Mouse (Mus musculus): ENCODE measurements around the gene Grin2d.
A peak's percentile ranks its signal among the peaks of the same experiment; 100 is the strongest.
"Not testable (repeated sequence)": the region's sequence is repeated elsewhere in the genome, so short reads cannot be mapped to it uniquely, and the experiment has no call there.

Gene Grin2d

DNA sequence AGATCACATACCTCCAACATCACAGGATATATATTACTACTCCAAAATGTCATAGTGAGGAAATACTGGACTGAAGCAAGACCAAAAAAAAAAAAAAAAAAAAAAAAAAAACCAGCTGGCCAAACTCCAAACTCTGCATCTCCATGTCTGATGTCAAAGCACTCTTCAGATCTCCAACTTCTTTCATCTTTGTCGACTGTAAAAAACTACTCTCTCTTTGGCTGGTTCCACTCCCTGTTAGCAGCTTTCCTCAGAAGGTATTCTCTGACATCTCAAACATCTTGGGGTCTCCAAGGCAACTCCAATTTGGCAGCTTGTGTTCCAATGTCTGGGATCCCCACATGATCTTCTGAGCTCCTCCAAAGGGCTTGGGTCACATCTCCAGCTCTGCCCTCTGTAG, at the start of gene Grin2d:
Gene Grin2d, minus strand, starts transcription at position 101 of the 400 bp plus-strand sequence.
- DNase-seq (ENCODE audit: low spot score in 2 of 2), result not testable (repeated sequence)

GRCm38 (mm10) chr7:45924429-45924816, 46.2 kb upstream of the Grin2d start:
- DNase-seq (ENCODE audit: low spot score in 2 of 2), result no peak

GRCm38 (mm10) chr7:45923762-45924428, 45.7 kb upstream of the Grin2d start, which contains the start of gene Ccdc114:
Gene Ccdc114 (plus strand): TSS chr7:45924072.
- DNase-seq (ENCODE audit: low spot score in 2 of 2), result peak in 1 of 2 experiments; percentile 36

DNA sequence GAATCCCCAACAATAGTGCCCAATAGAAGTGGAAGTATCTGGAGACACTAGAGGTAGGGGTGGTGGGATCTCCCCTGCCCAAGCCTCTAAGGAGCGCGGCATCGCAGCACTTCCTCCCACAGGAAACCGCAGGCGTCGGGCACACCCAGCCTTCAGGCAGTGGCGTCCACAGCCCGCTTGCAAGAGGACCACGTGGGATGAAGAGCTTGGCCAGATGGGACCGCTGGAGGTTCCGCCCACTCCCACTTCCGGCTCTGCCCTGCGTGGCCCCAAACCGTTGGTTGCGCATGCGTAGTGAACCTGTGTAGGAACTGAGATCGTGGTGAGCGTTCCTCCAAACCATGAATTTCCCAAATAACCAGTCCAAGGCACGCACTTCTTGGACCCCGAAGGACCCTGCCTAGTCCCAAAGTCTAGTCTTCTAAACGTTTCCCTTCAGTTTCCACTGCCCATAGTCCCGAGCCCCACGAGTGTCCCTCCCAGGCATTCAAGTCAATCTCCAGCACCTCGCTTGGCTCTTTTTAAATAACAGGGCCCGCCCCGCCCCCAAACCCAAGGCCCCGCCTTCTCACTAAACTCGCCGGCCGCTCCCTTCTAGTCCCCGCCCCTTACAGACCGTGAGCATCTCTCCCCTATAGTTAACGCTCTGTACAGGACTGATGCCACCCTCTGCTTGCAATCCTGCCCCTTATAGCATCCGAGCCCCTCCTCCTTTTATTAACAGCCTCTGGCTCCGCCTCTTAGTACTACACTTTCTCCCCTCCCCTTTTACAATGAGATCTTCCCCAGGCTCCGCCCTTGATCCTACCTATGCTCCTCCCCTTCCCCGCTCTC, 45.0 kb upstream of the Grin2d start:
- peak; percentile 89 to 96 for DNase-seq (ENCODE audit: low spot score in 2 of 2)

GRCm38 (mm10) chr7:45921950-45922600, 43.9 kb upstream of the Grin2d start:
- no peak for DNase-seq (ENCODE audit: low spot score in 2 of 2)

DNA sequence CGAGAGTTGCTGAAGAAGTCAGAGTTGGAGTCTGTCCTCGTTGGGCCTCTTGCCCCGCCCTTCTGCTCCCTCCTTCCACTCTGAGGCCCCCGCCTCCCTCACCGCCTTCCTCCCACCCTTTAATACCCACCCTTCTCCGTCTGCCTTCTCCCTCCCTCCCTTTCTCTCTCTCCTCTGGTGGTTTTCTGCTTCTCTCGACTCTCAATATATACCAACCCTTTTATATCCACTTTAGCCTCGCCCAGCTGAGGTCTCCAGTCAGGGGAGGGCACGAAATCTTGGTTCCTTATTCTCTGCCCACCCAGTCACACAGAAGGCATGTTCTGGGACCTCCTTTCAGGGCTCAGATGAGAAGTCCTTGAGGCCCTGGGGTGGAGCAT, 43.1 kb upstream of the Grin2d start, which contains the start of gene Emp3:
Gene Emp3, minus strand, starts transcription at position 163 of the 380 bp plus-strand sequence.
- DNase-seq (ENCODE audit: low spot score in 2 of 2), result no peak

- no peak for DNase-seq (ENCODE audit: low spot score in 2 of 2)
These were observed 42.5 kb upstream of the Grin2d start for GRCm38 (mm10) chr7:45920583-45921241.

DNA sequence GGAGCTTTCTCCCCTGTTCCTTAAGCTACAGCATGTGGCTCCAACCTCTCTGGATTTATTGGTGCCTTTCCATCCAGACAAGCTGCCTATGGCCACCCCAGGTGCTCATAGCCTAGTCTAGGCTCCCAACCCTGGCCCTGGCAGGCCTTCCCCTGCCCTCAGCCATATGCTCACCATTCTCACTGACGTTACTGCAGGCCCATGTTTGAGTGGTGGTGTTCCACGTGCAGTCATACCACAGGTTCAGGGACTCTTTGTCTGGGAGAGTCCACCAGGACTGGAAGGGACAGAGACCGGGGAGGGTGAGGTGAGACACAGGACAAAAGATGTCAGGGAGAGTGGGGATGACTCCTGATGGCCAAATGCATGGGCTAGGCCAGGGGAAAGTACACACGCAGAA, 41.6 kb upstream of the Grin2d start:
- no peak for DNase-seq (ENCODE audit: low spot score in 2 of 2)

DNA sequence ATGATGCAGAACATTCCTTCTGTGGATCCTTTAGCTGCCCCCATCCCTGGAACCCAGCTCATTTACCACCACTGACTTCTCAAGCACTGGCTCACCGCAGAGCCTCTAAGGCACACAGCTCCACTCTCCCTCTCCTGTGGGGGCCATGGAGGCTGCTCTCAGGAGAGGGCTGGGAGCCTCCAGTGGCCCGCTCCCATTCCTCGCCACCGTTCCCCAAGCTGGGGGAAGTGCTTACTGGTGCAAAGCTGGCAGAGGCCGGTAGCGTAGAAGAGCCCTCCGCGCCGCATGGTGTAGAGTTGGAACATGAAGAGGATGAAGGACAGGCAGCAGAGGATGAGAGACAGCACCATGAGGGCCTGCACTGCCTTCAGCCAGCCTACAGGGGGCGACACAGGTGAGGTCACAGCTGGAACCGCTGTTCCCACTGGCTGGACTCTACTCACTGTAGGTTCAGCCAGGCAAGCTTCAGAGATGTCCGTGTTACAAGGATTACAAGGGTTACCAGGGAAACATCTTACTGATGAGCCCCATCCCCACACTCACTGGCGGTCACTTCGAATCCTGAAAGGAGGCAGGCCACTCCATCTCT, 41.0 kb upstream of the Grin2d start:
- no peak for DNase-seq (ENCODE audit: low spot score in 2 of 2)

DNA sequence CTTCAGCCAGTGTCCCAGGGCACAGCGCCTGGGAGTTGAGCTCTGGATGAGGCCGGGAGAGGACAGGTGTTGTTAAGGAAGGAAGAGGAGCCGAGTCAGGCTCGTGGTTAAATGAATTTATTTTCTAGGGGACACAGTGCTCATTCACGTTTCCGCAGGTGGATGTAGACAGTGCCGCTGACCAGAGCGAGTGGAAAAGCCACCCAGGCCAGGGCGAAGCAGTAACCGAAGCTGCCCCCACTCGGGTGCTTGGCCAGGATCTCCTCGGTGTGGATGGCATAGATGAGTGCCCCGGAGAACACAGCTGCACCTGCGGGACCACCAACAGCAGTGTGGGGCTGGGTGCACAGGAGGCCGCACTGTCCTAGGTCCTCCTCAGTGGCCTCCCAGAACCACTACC, 39.7 kb upstream of the Grin2d start:
- DNase-seq (ENCODE audit: low spot score in 2 of 2), result no peak

DNA sequence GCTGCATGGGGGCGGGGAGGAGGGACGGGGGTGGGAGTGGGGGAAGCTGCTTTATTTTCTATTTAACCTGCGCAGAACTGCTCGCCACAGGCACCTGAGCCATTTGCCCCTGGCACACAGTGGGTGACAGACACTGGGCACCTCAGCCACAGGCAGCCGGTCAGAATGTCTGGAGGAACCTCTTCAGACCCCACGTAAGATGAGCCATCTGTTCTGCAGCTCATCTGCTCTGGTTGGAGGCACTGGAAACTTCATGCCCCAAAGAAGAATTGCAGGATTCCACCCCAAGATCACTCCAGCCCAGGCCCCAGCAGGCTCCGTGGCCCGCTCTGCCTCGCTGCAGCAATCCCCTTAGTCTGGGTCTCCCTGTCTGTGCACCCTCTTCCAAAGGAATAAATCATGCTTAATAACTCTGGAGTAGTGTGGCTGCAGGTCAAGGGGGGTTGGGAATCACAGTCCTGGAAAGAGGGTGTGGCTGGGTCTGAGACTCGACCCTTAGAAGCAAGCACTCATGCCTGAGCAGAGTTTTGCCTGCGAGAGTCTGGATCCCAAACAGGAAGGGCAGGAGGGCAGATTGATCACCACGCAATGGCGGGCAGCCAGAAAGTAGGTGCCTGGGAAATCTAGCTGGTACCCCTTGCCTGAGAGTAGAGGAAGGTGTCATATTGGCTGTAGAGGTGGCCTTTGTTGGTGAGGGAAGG, 39.0 kb upstream of the Grin2d start:
- no peak for DNase-seq (ENCODE audit: low spot score in 2 of 2)

- peak; percentile 71 to 79 for DNase-seq (ENCODE audit: low spot score in 2 of 2)
These were observed 38.2 kb upstream of the Grin2d start for GRCm38 (mm10) chr7:45916056-45917003.

- no peak for DNase-seq (ENCODE audit: low spot score in 2 of 2)
These were observed 36.8 kb upstream of the Grin2d start for GRCm38 (mm10) chr7:45915011-45915410.

DNA sequence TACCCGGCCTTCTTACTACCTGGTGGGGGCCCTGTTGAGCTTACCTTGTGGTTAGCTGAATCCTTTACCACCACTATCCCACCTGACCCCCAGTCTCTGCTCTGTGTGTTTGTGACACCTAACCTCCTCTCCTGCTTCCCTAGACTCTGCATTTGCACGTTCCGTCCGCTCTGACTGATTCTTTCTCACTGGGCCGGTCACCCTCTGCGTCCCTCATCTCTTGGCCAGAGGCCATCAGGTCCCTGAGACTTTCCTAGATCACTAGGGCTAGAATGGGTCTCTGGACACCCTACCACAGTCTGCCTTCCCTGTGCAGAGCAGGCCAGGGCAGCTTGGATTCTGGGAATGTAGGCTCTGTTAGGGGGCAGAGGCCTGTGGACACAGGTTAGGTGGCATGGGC, 35.9 kb upstream of the Grin2d start:
- no peak for DNase-seq (ENCODE audit: low spot score in 2 of 2)

DNA sequence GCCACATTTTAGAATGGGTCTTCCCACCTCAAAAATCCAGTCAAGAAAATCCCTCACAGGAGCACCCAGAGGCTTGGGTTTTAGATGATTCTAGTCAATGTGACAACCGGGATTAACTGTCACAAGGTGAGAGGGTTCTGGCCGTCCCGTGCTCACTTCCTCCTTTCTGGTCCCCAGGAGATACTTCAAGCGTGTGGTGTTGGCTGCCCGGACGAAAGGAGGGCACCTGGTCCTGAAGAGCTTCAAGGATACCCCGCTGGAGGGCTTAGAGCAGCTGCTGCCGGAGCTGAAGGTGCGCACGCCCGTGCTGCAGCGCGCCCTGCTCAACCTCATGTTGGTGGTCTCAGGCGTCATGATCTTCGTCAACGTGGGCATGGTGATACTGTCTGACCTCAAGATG, 31.0 kb upstream of the Grin2d start:
- DNase-seq (ENCODE audit: low spot score in 2 of 2), result no peak

GRCm38 (mm10) chr7:45908384-45908783, 30.2 kb upstream of the Grin2d start:
- no peak for DNase-seq (ENCODE audit: low spot score in 2 of 2)

- DNase-seq (ENCODE audit: low spot score in 2 of 2), result no peak
These were observed 28.4 kb upstream of the Grin2d start for GRCm38 (mm10) chr7:45906622-45907021.

DNA sequence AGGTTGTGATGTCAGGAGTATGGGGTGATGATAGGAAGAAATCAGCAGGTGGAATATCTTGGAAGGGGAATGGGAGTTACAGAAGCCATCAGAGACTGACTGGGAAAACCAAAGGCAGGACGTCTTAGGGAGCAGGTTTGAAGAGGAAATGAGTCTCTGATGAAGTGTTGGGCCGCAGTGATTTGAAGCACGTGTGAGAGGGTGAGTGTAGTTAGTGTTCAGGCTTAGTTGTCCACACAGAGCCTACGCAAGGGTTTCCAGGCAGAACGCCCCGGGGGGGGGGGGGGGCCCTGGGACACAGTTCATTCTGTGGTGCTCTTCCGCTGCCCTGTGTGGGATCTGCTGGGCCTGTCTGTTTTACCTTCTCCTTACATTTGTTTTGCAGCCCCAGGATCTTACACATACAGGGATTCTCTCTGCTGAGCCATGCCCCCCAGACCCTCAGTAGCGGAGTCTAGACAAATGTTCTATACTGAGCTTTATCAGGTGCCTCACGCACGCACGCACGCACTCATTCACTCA, 24.4 kb upstream of the Grin2d start:
- no peak for DNase-seq (ENCODE audit: low spot score in 2 of 2)

DNA sequence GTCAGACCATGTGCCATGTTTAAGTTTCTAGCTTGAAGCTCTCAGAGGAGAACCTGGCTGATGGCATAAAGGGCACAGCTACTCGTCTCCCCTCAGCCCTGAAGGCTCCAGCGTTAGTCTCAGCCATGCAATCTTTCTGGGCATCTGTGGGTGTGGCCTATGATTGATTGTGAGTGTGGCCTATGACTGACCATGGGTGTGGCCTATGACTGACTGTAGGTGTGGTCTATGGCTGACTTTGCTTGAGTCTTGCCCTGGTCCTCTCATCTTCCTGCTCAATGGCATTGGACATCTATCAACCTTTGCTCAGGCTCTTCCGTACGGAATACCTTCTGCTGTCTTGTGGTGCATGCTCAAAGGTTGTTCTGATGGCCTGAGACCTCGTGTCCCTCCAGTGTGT, 23.4 kb upstream of the Grin2d start:
- DNase-seq (ENCODE audit: low spot score in 2 of 2), result no peak

- DNase-seq (ENCODE audit: low spot score in 2 of 2), result not testable (repeated sequence)
These were observed 19.9 kb upstream of the Grin2d start for GRCm38 (mm10) chr7:45898125-45898524.

All from left cerebral cortex, adult 9 months (tissue).